Mouse (Mus musculus) liver, postnatal 0 days (tissue): Measurements from ENCODE around the gene Ntng1. TPM values are rescaled to one million over a fixed set of nuclear protein-coding genes. Genes with fewer than 3 reads are reported as not detected.
"Not testable (repeated sequence)": the region's sequence is repeated elsewhere in the genome, so short reads cannot be mapped to it uniquely, and the experiment has no call there.

ENCODE experiments used
- ATAC-seq: fragments of 200-750 bp; cut with Nextera tagmentation; 2 replicates; pipeline ENCODE4 v1.8.0; 2017; ENCODE audit warnings: mild to moderate bottlenecking, moderate library complexity
- DNase-seq: peaks from one replicate; pipeline ENCODE4 v3.0.0-alpha.2; 2016
- H3K27ac ChIP-seq: fragments of 300-500 bp; sonication (generic); 2 replicates; pipeline ENCODE4 v1.5.1; 2014; ENCODE audit warnings: antibody characterized with exemption, moderate library complexity, mild to moderate bottlenecking, low read depth
- H3K27me3 ChIP-seq: fragments of 300-500 bp; sonication (generic); 2 replicates; pipeline ENCODE4 v1.6.1; 2014; ENCODE audit warnings: low read length, control low read depth, mixed read lengths; ENCODE audit not compliant: insufficient read depth
- H3K36me3 ChIP-seq: fragments of 300-500 bp; sonication (generic); replicated peaks from 2 replicates; pipeline ENCODE4 v1.6.1; 2014; ENCODE audit warnings: mild to moderate bottlenecking, control low read depth, low read length, moderate library complexity, mixed read lengths; ENCODE audit not compliant: insufficient read depth
- H3K4me1 ChIP-seq: fragments of 300-500 bp; sonication (generic); 2 replicates; pipeline ENCODE4 v1.6.1; 2014; ENCODE audit warnings: antibody characterized with exemption, mild to moderate bottlenecking, control low read depth; ENCODE audit not compliant: insufficient read depth
- H3K4me2 ChIP-seq: fragments of 300-500 bp; sonication (generic); 2 replicates; pipeline ENCODE4 v1.6.1; 2014; ENCODE audit warnings: low read depth, mild to moderate bottlenecking, low read length, moderate library complexity, mixed read lengths
- H3K4me3 ChIP-seq: fragments of 300-500 bp; sonication (generic); 2 replicates; pipeline ENCODE4 v1.5.1; 2014; ENCODE audit warnings: low read depth, low read length
- H3K9ac ChIP-seq: fragments of 300-500 bp; sonication (generic); replicated peaks from 2 replicates; pipeline ENCODE4 v1.6.1; 2014; ENCODE audit warnings: mild to moderate bottlenecking, moderate library complexity
- H3K9me3 ChIP-seq: fragments of 300-500 bp; sonication (generic); 2 replicates; pipeline ENCODE4 v1.6.1; 2016; ENCODE audit warnings: mild to moderate bottlenecking, control low read depth, low read length, mixed read lengths
- CTCF ChIP-seq: sonication (generic); IDR thresholded peaks from 2 replicates; pipeline ENCODE4 v1.5.1; 2016; ENCODE audit warnings: antibody characterized with exemption, low read depth
- EP300 ChIP-seq: IDR thresholded peaks from 2 replicates; pipeline ENCODE4 v1.6.1; 2016; ENCODE audit warnings: antibody characterized with exemption, low read depth, mild to moderate bottlenecking
- WGBS: fragments of 180-500 bp; shearing (Covaris S2); extraction: QIAGEN DNeasy Blood & Tissue Kit; methylation state at CpG from one replicate; pipeline ENCODE4 v1.1.7; 2014; ENCODE audit not compliant: insufficient replicate concordance; 5-methylcytosine and 5-hydroxymethylcytosine counted together
- polyA plus RNA-seq: library from polyadenylated mRNA; unstranded; fragments of >200 nt; fragmentation: Nextera tagmentation; extraction: Ambion mirVana; gene quantifications from 2 replicates; pipeline ENCODE4 v1.2.1, GENCODE M21; 2015

Ntng1 gene
- polyA plus RNA-seq, 1 experiment from 2014 or later: not detected

DNA sequence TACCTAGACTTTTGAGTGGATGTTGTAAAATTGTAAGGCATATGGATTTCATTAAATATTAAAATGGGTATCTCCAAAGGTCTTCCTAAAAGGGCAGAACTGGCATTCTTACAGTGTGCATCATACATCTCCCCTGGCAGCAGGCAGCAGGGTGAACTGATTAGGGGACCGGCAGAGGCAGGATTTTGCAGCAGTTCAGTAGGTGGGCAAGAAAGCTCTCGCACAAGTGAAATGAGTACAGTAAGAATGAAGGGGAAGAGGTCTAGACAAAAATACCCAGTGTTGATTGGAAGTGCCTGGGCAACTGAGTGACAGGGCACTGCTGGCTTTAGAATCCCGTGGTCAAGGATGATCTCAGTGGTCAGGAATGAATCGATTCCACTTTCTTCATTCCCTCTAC lies 378.7 kb downstream of the Ntng1 start:
- TF ChIP-seq CTCF: no peak
- no peak for TF ChIP-seq EP300
- ATAC-seq: no peak
- DNase-seq: no peak
- no peaks in the 10 kb centered on the region for H3K27me3 ChIP-seq
- H3K4me3 ChIP-seq: no peak overlapping the region
- 64% methylated on average over 4 of the region's 4 CpGs for WGBS
- H3K9ac ChIP-seq: no peak overlapping the region
- H3K4me2 ChIP-seq: no peak overlapping the region
- H3K9me3 ChIP-seq: no peaks in the 10 kb centered on the region
- no peaks in the 10 kb centered on the region for H3K36me3 ChIP-seq
- H3K4me1 ChIP-seq: no peaks in the 10 kb centered on the region
- no peak overlapping the region for H3K27ac ChIP-seq

GRCm38 (mm10) chr3:109756426-109756825 lies 387.4 kb downstream of the Ntng1 start:
- 78% methylated on average over 2 of the region's 2 CpGs for WGBS
- DNase-seq: no peak
- Histone ChIP-seq H3K36me3 (no peaks in the 10 kb centered on the region), H3K4me1 (no peaks in the 10 kb centered on the region), H3K27me3 (no peaks in the 10 kb centered on the region), H3K4me2 (no peak overlapping the region), H3K9me3 (no peaks in the 10 kb centered on the region), H3K27ac (no peak overlapping the region), H3K4me3 (no peak overlapping the region), H3K9ac (no peak overlapping the region)
- ATAC-seq: no peak
- no peak for TF ChIP-seq CTCF
- no peak for TF ChIP-seq EP300

DNA sequence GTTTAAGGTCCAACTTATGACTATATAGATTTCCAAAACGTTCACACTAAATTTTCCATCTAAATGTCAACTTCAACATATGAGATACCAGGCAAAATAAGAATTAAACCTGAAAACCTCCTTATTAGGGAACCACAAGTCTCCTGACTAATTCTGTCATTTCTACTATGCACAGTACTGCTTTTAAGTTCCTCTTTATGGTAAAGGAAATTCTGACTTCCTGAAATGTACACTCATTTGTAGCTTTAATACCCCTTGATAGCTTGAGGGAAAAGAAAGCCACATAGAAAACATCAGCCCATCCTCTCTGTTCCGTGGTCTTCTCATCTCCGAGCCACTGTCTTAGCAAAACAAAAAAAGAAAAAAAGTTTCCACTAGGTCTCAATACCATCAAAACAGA lies 396.2 kb downstream of the Ntng1 start:
- not testable (repeated sequence) for H3K27me3 ChIP-seq, H3K27ac ChIP-seq, DNase-seq, H3K4me3 ChIP-seq, H3K4me2 ChIP-seq, H3K9ac ChIP-seq, H3K9me3 ChIP-seq, ATAC-seq, H3K4me1 ChIP-seq, H3K36me3 ChIP-seq
- 26% methylated on average over 3 of the region's 3 CpGs for WGBS

- Histone ChIP-seq H3K27me3 (no peaks in the 10 kb centered on the region), H3K9me3 (no peaks in the 10 kb centered on the region), H3K4me2 (no peak overlapping the region), H3K36me3 (no peaks in the 10 kb centered on the region), H3K4me1 (no peaks in the 10 kb centered on the region), H3K4me3 (no peak overlapping the region), H3K27ac (no peak overlapping the region), H3K9ac (no peak overlapping the region)
- no peak for ATAC-seq
- WGBS: 58% methylated on average over 2 of the region's 2 CpGs
- TF ChIP-seq EP300: no peak
- TF ChIP-seq CTCF: no peak
- DNase-seq: no peak
Observed at GRCm38 (mm10) chr3:109740466-109741102, 403.2 kb downstream of the Ntng1 start.

DNA sequence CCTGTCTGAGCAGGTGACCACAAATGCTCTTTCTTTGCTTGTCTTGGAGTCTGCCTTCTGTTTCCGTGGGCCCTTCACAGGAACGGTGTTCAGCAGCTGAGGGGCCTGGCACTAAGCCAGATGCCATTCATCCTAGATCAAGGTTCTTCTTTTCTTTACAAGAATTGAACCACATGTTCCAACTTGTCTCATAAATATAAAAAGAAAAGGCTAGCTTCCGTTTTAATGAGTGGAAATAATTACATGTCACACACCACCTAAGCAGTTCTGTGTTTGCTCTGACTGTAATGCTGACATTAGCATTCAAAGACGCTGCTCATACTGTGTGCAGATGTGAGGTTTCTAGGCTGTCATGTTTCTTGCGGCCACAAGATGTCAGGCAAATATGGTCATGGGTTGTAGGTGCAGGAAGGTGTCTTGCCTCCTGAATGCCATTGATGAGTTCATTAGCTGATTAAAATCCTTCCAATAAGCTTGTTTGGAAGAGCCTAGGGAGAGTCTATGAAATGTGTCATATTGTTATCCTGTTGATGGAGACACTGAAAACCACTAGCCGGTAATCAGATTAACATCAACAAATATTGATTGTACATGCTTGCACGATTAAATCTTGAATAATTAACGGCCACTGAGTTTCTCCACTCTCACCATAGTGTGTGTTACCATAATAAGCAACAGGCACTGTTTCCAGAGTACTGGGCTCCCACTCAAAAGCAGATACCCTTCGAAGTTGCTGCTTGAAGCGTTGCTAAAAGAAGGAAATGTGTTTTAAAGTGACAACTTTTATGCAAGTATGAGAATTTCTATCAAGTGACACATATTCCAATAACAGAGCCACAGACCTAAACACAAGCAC lies 411.3 kb downstream of the Ntng1 start:
- no peaks in the 10 kb centered on the region for H3K4me1 ChIP-seq
- H3K9ac ChIP-seq: no peak overlapping the region
- WGBS: 45% methylated on average over 10 of the region's 10 CpGs
- no peaks in the 10 kb centered on the region for H3K27me3 ChIP-seq
- TF ChIP-seq EP300 (no peak), CTCF (peak; percentile 57)
- no peaks in the 10 kb centered on the region for H3K36me3 ChIP-seq
- no peak overlapping the region for H3K4me2 ChIP-seq
- no peak for DNase-seq
- no peak overlapping the region for H3K4me3 ChIP-seq
- ATAC-seq: no peak
- H3K27ac ChIP-seq: no peak overlapping the region
- H3K9me3 ChIP-seq: no peaks in the 10 kb centered on the region

- 72% methylated on average over 5 of the region's 5 CpGs for WGBS
- TF ChIP-seq CTCF (no peak), EP300 (no peak)
Observed at GRCm38 (mm10) chr3:109731592-109732230, 412.1 kb downstream of the Ntng1 start.

More at GRCm38 (mm10) chr3:109731592-109732230, 412.1 kb downstream of the Ntng1 start:
- Histone ChIP-seq H3K27me3 (no peaks in the 10 kb centered on the region), H3K4me2 (no peak overlapping the region), H3K9ac (no peak overlapping the region), H3K36me3 (no peaks in the 10 kb centered on the region), H3K4me1 (no peaks in the 10 kb centered on the region), H3K4me3 (no peak overlapping the region), H3K9me3 (no peaks in the 10 kb centered on the region), H3K27ac (no peak overlapping the region)
- no peak for DNase-seq
- ATAC-seq: no peak

Other genes with a start within 250 kb of the Ntng1 start
- 6.3 and 7.1 TPM in 2 replicates for gene Prmt6, start 107.0 kb upstream of the Ntng1 start, polyA plus RNA-seq